Mouse (Mus musculus) CD4-positive helper T cell, adult 2 months (primary cell): ENCODE data around the gene Dbp.

Experiments used
- DNase-seq: peaks from one replicate; pipeline ENCODE4 v3.0.0-alpha.2; 2012; ENCODE audit warnings: low read depth, missing footprints, low spot score

The Dbp gene

GRCm38 (mm10) chr7:45693921-45694591, 10.8 kb upstream of the Dbp start, which contains the start of gene Sec1:
TSS of gene Sec1 (minus strand) at chr7:45694402.
- no peak for DNase-seq

GRCm38 (mm10) chr7:45695098-45695497, 9.8 kb upstream of the Dbp start:
- peak; percentile 62 for DNase-seq

GRCm38 (mm10) chr7:45697894-45698293, 7.0 kb upstream of the Dbp start:
- DNase-seq: no peak

- DNase-seq: no peak
These were observed 5.3 kb upstream of the Dbp start, which contains the start of gene Car11 for GRCm38 (mm10) chr7:45699523-45700141. TSS of gene Car11 (plus strand) at chr7:45699843.

GRCm38 (mm10) chr7:45700301-45701015, 4.4 kb upstream of the Dbp start:
- peak; percentile 73 for DNase-seq

GRCm38 (mm10) chr7:45701072-45701471, 3.8 kb upstream of the Dbp start:
- DNase-seq: no peak

GRCm38 (mm10) chr7:45701607-45702006, 3.3 kb upstream of the Dbp start:
- no peak for DNase-seq

- DNase-seq: no peak
These were observed 2.6 kb upstream of the Dbp start for GRCm38 (mm10) chr7:45702316-45702715.

- DNase-seq: no peak
These were observed 1.9 kb upstream of the Dbp start for GRCm38 (mm10) chr7:45702809-45703520.

GRCm38 (mm10) chr7:45703521-45704033, 1.3 kb upstream of the Dbp start:
- no peak for DNase-seq

- DNase-seq: peak; percentile 82
These were observed 785 bp upstream of the Dbp start for GRCm38 (mm10) chr7:45704046-45704559.

- DNase-seq: no peak
These were observed 566 bp downstream of the Dbp start for GRCm38 (mm10) chr7:45705443-45705864.

- peak; percentile 51 for DNase-seq
These were observed 989 bp downstream of the Dbp start for GRCm38 (mm10) chr7:45705873-45706281.

- peak; percentile 89 for DNase-seq
These were observed 1.9 kb downstream of the Dbp start for GRCm38 (mm10) chr7:45706721-45707241.

GRCm38 (mm10) chr7:45707375-45707967, 2.6 kb downstream of the Dbp start:
- peak; percentile 94 for DNase-seq

GRCm38 (mm10) chr7:45708221-45708761, 3.4 kb downstream of the Dbp start:
- no peak for DNase-seq

GRCm38 (mm10) chr7:45709036-45709435, 4.1 kb downstream of the Dbp start:
- DNase-seq: peak; percentile 51

- no peak for DNase-seq
These were observed 4.9 kb downstream of the Dbp start for GRCm38 (mm10) chr7:45709677-45710355.

- DNase-seq: no peak
These were observed 5.7 kb downstream of the Dbp start for GRCm38 (mm10) chr7:45710477-45711191.
